Mouse (Mus musculus): Measurements from ENCODE around the gene Gria4.

- no peak for TF ChIP-seq CTCF (IDR thresholded peaks at IDR 0.05; ENCODE audit: borderline replicate concordance, insufficient read depth, low read depth, low read length)
- TF ChIP-seq POLR2A (IDR thresholded peaks at IDR 0.05; ENCODE audit: borderline replicate concordance, insufficient read depth, low read length), result no peak
These were observed 164.1 kb downstream of the Gria4 start for GRCm38 (mm10) chr9:4631910-4632309.

Data from cerebellum, adult 2 months (tissue).